Mouse (Mus musculus): Measurements from ENCODE around the gene Rubcn.
A peak's percentile ranks its signal among the peaks of the same experiment; 100 is the strongest.

Rubcn gene

DNA sequence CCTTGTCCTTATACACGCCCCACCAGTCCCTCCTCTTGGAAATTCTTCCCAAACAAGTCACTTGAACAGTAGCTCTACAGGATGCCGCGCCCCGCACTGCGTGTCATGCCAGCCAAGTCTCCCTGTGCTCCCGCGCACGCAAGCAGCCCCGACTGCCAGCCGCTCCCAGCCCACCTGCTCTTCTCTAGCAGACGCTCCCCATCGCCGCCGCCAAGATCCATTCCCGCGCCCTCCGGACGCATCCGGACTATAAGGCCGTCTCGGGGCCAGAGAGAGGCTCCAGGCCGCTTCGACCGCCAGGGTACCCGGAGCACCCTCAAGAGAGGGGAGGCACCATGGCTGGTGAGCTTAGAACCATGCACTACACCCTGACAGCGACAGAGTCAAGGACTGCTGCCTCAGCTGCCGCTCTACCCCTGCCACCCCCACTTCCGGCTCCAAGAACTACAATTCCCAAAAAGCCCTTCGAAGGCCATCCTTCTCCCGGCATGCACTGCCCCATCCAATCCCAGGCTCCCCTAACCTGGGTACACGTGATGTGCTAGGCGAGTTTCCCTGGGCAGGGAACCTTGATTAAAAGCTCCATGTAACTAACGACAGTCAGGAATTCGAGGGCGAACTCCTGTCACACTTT, 9.5 kb downstream of the Rubcn start:
- DNase-seq, result peak; percentile 96

DNA sequence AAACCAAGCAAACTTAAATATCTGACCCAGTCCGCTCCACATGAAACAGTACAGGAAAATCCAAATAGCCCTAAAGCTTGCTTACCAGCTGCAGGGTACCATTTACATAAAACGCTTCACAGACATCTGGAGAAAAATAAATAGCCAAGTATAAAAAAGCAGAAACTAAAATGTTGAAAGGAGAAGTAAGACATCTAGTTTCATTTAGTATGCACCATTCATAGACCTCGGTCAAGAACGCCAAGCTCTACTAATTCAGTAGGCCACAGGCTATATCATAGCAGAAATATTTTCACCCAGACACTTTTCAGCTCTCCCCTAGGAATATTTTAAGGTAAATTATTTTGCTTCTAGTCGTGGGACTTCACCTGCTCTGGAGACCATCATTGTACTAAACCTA, 10.9 kb downstream of the Rubcn start:
- DNase-seq, result no peak

DNA sequence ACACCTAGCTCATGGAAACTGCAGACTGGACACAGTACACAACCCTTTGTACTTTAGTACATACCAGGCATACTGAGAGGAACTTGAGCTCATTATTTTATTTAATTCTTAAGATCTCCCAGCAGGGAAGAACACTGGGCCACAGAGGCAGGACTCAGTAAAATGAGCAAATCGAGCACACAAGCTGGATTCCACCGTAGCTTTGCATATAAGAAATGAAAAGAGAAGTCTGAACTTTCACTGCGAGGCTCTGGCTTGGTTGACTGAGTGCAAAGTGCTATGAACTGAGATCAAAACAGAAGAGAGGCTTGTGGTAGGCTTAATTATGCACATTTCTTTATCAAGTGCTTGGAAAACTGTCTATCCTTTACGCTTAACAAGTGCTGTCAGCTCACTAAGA, 12.2 kb downstream of the Rubcn start:
- DNase-seq, result no peak

DNA sequence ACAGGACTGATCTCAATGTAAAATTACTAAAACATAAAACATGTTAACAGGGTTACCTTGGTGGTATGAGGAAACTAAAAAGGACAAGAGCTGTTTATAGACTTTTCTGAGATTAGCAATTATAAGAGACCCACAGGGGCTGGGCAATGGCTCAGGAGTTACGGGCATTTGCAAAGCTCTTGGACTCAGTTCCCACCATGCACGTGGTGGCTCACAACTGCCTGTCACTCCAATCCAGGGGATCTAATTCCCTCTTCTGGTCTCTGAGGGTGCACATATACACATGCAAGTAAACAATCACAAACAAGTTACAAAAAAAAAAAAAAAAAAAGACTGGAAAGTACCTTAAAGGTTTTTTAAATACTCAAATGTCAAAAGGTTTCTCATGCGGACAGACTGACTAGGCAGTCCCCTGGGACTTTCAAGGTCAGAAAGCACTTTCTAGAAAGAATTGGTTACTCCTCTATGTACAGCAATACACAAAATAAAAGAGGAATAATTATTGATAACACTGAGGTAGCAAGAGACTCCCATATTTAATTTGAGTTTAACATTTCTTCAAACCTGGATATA, 15.7 kb downstream of the Rubcn start:
- no peak for DNase-seq

DNA sequence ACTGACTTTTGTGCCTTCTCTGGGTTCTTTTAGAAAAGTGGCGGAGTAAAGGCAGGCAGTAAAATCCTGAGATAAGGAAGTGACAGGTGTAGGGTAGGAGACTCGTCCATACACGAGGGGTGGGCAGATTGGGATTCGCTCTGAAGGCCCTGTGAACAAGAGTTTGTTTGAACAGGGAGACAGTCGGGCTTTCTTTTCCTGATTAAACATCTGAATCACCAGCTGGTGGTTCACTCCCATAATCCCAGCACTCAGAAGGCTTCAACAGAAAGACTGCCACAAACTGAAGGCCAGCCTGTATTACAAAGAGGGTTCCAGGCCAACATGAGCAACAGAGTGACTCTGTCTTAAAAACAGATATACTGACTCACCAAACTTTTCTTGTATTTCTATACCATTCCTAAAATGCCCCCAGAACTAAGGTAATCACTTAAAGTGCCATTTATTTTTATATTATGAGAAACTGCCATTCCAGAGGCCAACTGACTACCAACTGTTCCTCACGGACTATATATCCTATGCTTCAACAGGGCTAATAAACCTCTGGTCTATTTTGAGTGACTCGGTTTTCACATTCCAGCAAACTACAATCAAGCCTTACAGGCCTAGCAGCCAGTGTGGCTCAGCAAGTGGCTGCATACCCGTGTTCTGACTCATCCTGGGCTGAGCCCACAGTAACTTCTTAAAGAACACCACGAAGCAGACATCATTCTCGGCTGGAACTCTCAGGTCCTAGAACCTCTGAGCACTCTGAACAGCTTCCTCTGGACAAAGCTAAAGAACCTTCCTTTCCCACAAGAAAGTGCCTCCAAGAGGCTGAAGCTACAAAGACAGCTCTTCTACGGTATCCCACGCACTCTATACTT, 18.6 kb downstream of the Rubcn start:
- peak; percentile 12 for DNase-seq

DNA sequence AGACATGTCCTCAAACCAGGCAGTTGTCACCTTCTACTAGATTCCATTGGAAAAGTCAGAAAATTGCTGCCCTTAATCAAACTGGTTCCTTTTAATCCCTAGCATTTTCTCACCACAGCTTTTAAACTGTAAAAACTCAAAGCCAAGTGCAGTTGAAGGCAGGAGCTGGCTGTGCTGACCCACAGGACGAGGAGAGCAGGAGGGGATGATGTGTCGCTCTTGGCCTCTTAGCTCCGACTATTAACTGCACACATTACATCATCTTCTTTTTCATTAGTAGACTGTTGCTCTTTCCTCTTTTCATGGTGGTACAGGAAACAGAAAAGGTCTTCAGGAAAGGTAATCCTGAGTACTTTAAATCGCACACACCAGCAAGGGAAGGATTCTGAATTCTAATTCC, 19.2 kb downstream of the Rubcn start:
- no peak for DNase-seq

DNA sequence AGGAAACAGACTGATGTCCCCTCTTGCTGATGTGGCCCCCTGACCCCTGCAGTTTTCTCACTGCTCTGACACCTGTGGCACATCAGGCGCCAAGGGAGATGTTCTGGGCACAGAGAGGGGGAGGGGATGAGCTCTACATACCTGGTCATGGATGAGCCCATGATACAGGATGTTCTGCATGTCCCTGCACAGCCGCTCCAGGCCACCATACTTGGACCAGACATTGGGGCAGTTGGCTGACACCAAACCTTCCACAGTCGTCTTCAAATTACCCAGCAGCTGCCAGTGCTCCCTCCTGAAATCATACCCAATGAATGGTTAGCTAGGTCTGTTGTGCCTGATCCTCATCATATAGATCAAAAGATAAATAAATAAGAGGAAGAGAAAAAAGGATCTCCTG, 20.8 kb downstream of the Rubcn start:
- no peak for DNase-seq

DNA sequence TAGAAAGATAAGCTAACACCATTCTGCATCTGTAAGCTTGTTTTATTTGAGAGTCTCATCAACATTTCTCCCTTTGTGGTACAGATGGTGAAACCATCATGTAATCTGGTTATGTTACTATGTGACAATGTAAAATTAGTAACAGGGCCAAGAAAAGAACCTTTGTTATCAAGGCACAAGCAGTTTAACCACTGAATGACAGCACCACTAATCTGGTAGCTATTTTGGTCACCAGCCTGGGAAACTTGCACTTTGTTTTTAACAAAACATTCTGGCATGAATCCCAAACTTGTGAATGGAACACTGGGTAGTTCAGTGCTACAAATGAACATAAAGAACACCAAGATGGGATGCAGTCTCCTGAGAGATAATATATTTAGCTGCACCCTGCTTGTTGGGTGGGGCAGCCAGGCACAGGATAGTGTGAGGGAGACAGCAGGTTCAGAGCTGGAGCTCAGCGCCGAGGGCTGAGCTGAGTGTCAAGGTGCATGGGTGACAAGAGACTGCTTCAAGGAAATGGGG, 23.5 kb downstream of the Rubcn start:
- peak; percentile 19 for DNase-seq

DNA sequence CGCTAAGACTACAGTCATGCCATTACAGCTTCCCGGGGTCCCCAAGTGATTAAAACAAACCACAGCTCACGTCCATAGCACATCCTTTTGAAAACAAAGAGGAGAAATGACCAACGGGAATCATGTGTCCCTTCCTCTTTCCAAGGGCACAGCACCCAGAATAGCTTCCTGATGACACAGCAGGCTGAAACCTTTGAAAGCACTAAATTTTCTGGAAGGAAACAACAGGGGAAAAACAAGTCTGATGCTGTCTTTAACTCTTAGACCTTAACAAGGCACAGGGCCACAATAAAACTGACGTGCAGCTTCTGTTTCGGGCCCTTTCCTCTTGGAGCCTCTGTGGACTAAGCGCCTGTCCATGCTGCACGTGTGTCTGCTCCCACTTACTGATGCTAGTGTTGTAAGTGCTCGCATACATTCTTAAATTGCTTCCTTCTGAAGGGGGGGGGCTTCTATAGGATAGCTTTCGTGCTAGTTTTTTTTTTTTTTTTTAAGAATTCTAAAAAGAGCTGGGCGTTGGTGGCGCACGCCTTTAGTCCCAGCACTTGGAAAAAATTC, 24.0 kb downstream of the Rubcn start:
- DNase-seq, result no peak

DNA sequence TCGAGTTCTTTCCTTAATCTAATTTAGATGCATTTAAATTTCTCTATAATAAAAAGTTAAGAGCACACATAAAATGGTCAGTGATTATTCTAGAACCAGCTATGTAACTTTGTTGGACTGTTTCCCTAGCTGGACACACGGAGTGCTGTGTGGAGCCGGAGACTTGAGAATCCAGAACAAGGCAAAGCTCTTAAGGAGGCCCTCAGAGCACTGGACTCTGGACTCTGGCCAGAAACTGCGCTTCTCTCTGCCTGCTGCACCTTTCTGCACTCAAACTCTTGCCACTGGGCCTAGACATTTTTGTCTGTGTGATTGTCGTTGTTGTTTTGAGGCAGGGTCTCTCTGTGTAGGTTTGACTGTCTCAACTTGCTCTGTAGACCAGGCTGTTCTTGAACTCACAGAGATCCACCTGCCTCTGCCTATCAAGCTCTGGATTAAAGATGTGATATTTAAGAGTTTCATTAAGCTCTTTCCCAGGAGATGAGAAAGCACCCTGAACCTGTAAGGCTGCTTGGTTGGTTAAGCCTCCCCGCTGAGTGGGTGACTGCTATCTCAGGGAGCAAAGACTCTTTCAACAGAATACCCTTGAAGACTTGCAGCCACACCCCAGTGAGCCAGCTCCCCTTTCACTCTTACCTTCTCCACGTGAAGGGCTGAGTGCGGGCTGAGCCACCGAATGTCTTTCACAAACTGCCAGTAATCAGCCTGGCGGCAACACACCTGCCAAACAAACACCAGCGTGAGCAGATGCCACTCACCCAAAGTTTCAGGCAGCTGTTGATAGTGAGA, 28.3 kb downstream of the Rubcn start:
- DNase-seq, result no peak

DNA sequence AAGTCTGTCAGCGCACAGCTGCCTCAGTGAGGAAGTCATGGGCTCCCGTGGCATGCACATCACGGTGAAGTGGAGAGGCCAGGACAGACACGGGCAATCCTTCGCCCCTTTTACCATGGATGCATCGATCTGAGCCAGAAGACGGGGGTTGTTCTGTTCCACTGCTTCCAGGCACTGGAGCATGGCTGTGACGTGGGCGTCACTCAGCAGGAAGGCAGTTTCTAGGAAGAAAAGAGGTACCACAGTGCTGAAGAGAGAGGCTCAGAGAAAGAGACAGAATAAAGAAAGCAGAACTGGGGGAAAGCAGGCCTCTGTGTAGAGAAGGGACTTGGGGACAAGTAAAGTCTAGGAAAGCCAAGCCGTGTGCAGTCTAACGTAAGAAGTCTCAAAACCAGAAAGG, 30.5 kb downstream of the Rubcn start:
- peak; percentile 66 for DNase-seq

DNA sequence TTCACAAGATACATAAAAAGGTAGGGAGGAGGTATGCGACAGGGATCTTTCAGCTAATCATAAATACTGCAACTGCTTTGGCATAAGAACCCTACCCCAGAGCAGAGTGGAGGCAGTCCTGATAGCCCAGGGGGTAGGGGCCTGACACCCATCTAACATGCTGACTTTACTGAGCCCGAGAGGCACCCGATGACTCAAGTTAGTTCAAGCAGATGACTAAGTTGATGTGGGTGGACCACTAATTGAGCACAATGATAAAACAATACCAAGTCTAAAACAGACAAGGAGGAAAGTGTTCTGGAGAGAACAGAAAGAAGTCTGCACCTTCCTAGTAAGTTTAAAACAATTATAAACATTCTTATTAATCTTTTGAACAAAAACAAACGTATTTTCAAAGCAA, 46.1 kb downstream of the Rubcn start:
- DNase-seq, result no peak

DNA sequence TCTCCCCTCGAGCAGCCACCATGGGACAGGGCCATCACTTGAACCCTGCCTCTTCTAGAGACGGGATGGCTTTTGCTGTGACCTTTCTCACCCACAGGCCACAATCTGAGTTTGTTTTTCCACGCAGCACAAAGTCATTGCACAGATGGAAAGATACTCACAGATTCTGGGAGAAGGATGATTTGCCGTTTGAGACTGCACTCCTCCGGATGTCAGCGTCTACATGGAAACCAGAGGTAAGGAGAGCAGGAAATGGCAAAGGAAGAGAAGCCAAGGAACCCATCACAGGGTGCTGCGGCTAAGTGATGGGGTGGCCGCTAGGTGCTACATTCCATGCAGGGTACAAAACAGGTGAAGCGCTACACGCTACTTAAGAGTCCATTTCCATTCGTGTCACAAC, 48.5 kb downstream of the Rubcn start:
- DNase-seq, result no peak

DNA sequence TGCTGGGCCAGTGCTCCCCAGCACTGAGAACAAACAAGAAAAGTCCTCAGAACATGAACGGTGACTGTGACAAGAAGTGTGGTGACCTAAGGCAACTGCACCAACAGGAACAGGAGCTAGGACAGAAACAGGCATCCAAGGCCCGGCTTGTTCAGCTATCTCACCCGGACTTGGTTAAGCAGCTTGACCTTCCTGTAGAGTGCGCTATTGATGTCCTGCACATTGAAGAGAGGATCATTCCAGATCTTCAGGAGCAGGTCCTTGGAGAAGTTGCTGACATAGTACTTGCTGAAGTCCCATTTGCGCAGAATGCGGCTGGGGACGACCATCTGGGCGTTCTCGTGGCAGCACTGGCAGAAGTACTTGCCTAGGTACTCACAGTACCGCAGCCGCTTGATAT, 51.0 kb downstream of the Rubcn start:
- DNase-seq, result no peak

DNA sequence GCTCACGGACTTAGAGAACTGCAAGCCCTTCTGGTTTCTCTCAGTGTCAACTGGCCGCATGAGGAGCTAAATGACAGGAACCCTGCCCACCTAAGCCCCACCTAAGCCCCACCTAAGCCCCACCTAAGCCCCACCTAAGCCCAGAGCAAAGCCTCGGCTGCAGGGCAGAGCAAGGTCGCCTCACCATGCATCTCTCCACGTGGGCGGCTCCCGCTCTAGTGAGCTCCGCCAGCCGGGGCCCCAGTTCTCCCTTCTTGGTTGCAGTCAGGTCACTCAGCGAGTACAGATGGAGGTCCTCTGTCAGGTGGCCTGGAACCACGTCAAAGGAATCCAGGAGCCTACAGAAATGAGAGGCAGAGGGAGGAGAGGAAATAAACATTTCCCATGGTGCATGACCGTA, 52.2 kb downstream of the Rubcn start:
- no peak for DNase-seq

DNA sequence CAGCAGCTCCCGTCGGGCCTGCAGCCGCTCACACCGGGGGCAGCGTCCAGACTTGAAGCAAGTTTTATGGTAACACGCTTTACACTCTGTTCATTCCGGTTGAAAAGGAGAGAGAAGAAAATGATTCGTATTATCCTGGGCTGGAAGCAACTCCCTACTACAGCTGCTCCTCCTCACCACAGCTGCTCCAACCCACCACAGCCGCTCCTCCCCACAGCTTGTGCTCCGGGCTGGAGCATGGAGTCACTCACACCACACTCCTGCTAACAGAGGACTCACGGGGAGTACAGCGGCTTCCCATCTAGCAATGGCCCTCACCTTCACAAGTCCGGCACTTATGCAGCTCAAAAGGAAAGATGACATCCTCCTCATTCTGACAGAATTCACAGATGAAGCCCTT, 53.5 kb downstream of the Rubcn start:
- DNase-seq, result no peak

DNA sequence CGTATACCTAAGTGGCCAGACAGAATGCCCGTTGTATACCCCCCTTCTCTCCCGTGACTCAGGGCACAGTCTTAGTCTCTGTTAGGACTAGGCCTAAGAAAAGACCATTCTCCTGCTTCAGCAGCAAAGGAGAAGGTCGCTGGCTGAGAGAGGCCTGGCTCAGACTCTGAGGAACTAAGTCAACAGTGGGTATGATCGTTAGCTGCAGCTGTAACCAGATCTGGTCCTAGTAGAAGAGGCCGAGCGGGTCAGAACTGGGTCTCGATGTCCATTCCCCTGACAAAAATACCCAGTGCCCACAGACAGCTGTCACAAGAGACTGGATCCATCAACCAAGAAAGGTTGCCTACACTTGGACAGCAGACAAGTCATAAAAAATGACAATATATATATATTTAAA, 54.1 kb downstream of the Rubcn start:
- DNase-seq, result no peak

DNA sequence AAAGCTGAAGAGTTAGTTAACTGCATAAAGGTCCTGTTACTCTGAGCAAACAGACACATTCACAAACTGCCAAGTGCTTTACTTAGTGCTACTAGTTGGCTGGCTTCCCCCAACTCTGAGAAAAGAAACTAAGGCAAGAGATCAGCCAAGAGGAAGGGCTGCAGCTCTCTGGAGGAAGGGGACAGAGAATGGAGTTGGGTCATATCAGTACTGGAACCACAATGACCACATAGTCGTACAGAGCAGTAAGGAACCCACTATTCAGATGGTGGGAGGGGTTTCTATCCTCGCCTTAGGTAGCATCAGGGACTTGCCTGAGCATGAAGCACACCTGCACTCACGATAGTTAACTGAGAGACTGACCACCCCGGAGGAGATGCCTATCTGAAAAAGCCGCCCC, 54.7 kb downstream of the Rubcn start:
- no peak for DNase-seq

DNA sequence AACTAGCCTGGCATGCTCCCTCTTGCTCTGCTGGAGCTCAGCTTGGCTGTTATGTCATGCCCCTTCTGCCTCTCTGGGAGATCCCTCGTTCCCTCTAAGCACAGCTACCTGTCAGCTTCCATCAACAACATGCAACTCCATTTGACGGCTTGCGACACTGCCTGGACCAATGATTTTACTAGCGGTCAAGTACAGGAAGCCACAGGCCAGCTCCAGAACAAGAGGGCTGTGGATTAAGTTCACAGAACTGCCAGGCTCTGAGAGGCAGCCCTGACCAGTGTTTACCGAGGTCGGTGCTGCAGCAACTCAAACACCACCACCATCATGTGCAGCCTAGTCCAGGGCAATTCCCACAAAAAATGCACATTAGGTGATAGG, 55.1 kb downstream of the Rubcn start:
- DNase-seq, result no peak

DNA sequence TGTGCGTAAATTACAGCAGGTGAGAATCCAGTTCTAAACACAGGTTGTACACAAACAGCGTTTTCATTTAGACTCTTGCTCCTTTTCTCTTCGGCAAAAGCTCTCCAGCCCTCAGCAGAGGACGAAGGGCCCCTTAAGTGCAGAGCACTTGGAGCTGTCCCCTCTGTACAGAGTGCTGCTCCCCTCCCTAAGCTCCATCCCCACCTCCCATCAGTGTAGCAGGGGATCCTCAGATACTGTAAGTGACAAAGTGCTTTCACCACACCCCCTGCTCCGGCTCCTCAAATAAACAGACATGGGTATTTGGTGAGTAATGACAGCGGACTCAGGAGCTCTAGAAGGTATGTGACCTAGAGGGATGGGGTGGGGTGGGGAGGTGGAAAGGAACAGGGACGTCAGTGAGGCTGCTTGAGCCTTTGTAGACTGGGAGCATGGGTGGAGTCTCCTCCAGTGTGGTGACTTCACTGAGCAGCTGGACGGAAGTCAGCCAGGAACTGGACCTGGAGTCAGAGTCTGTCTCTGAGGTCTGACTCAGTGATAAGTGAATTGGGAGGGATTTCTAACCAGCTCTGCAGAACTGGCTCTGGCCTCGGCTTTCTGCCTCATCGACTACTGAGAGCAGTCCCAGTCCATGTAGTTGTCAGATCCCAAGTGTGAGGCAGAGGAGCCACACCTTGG, 55.7 kb downstream of the Rubcn start:
- no peak for DNase-seq

DNA sequence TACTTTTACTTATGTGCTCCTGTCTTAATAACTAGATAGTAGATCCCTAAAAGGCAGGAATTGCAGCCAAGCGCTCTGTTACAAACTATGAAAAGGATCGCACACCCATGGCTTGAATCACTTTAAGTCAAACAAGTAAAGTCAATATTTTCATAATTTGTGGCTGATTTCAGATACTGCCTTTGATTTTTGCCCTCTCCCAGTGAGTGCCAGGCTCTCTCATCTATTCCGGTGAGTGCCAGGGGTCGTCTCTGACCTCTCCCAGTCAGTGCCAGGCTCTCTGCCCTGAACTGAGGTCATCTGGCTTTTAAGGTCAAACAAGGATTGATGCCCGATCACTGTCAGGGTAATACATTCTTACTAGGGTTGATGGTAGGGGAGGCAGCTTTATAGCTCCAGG, 59.1 kb downstream of the Rubcn start:
- no peak for DNase-seq

DNA sequence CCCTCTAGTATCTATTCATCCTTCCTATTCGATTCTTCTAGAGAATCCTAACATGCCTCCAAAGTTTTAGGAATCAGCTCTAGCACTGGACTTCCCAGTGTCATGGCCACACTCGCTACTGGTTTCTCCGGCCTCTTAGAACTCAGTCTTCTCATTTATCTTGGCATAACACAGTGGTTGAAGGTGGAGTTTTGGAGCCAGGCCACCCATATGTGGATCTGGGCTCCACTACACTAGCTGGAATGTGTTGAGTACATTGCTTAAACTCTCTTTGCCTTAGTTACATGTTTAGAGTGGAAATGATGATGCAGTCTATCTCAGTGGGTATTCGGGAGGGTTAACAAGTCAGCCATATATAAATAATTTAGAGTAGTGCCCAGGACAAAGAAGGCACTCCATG, 59.5 kb downstream of the Rubcn start:
- no peak for DNase-seq

All from right cerebral cortex, adult 18-20 months (tissue).